Mouse (Mus musculus) layer of hippocampus, adult 9-10 months (tissue): ENCODE data around the gene Ifitm5.
"Not testable (repeated sequence)": the region's sequence is repeated elsewhere in the genome, so short reads cannot be mapped to it uniquely, and the experiment has no call there.

Experiments
- DNase-seq: peaks from one replicate; pipeline ENCODE4 v3.0.0; 2022; ENCODE audit warnings: low spot score

Gene Ifitm5

GRCm38 (mm10) chr7:140949824-140950530 lies at the start of gene Ifitm5:
TSS of gene Ifitm5 (minus strand) at chr7:140950291.
- DNase-seq: no peak

- no peak for DNase-seq
Measured at GRCm38 (mm10) chr7:140998853-140999700, 49.0 kb upstream of the Ifitm5 start.

GRCm38 (mm10) chr7:140997817-140998216 lies 47.7 kb upstream of the Ifitm5 start:
- no peak for DNase-seq

- DNase-seq: no peak
Measured at GRCm38 (mm10) chr7:140991117-140991689, 41.1 kb upstream of the Ifitm5 start.

DNA sequence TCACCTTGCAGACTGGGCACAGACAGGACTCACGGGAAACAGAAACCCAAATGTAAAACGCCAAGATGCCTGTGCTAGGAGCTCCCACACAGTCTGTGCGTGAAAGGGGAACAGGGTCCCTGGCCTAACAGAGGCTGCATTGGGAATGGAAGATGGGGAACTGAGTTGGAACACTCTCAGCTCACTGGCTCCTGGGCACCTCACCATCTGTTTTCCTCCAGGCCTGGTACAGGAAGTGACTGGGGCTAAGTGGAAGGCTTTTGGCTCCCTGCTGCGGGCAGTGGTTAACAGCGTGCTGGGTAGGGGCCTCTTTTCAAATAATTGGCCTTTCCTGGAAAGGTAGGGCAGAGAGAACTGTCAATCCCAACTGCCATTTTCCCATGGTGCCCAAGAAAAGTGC lies 40.5 kb upstream of the Ifitm5 start:
- no peak for DNase-seq

DNA sequence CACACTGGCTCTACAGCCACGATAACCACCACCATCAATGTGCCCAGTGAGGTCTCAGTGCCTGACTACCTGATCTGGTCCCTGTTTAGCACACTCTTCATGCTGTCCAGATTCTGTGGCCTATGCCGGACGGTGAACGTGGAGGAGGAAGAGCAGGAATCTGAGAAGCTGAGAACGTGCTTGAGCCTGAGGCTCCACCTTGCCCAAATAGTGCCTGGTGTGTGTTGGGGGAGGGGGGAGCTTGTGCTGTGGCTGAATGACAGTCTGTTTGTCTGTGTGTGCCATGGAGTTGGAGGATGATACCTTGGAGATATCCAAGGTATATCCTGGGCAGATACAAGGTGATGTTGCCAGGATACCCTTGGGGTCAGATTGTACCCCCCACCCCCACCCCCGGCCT lies 40.1 kb upstream of the Ifitm5 start:
- no peak for DNase-seq

- no peak for DNase-seq
Measured at GRCm38 (mm10) chr7:140989022-140989421, 38.9 kb upstream of the Ifitm5 start.

- no peak for DNase-seq
Measured at GRCm38 (mm10) chr7:140987182-140988138, 37.4 kb upstream of the Ifitm5 start.

DNA sequence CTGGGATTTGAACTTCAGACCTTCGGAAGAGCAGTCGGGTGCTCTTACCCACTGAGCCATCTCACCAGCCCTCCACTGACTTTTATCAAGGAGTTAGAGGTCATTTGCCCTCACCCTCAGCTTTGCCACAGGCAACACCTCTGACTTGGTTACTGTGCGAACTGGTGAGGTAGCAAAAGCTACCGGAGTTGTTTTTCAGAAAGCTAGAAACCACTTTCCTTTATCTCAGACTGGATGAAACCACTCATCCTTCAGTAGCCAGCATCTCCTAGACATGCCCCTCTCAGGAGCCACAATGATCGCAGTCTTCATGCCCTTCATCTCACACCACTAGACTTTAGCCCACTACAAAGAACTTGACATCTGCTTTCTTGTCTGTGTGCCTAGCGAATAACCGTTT lies 32.9 kb upstream of the Ifitm5 start:
- DNase-seq: no peak

- DNase-seq: no peak
Measured at GRCm38 (mm10) chr7:140981704-140982103, 31.6 kb upstream of the Ifitm5 start.

GRCm38 (mm10) chr7:140976720-140977119 lies 26.6 kb upstream of the Ifitm5 start:
- not testable (repeated sequence) for DNase-seq

GRCm38 (mm10) chr7:140975465-140975864 lies 25.4 kb upstream of the Ifitm5 start:
- no peak for DNase-seq

GRCm38 (mm10) chr7:140974940-140975339 lies 24.8 kb upstream of the Ifitm5 start:
- DNase-seq: no peak

DNA sequence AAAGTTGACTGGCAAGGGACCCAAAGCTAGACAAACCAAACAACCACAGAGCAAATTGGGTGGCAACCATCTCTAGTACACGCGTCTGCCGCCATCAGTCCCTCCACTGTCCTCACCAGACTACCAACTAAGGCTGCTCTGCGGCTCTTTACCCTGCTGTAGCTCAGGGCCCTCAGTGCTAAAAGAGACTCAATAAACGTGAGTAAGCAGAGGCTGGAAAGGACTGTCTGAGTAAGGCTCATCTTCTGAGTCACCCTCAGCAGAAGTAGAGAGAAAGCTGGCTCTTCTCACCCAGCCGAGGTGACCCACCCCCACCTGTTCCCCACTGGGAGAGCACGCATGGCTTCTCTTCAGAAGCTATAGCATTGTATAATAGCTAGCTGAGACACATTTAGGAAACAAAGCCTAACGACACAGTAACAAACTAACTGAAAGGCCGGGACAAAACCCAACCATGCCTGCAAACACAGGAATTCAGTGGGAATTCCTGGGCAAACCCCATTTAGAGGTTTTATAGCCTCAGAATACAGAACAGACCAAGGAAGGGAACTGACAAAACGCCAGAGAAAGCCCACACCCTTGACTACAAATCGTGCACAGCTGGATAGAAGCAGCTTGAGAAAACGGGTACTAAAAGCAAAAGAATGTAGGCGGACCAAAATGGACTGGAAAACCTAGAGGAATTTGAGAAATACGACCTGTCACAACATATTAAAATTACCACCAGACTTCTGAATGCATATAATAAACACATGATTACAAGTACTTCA lies 23.5 kb upstream of the Ifitm5 start:
- no peak for DNase-seq

GRCm38 (mm10) chr7:140971479-140972171 lies 21.5 kb upstream of the Ifitm5 start:
- DNase-seq: no peak

GRCm38 (mm10) chr7:140970931-140971330 lies 20.8 kb upstream of the Ifitm5 start:
- no peak for DNase-seq

DNA sequence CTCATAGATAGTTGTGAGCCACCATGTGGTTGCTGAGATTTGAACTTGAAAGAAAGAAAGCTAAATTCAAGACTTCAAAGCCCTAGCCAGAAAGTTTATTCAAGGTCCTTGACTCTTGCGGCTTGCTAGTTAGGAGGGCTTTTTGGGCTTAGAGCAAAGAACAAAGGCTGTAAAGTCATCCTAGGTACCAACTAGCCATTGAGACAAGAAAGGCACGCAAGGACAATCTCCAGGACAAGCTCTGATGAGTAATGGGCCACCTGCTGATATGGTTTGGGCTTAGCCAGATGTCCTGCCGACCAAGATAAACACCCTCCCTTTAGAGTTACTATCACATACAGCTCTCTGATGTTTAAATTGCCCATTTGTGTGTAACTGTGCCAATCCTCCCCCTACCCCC lies 18.6 kb upstream of the Ifitm5 start:
- not testable (repeated sequence) for DNase-seq

DNA sequence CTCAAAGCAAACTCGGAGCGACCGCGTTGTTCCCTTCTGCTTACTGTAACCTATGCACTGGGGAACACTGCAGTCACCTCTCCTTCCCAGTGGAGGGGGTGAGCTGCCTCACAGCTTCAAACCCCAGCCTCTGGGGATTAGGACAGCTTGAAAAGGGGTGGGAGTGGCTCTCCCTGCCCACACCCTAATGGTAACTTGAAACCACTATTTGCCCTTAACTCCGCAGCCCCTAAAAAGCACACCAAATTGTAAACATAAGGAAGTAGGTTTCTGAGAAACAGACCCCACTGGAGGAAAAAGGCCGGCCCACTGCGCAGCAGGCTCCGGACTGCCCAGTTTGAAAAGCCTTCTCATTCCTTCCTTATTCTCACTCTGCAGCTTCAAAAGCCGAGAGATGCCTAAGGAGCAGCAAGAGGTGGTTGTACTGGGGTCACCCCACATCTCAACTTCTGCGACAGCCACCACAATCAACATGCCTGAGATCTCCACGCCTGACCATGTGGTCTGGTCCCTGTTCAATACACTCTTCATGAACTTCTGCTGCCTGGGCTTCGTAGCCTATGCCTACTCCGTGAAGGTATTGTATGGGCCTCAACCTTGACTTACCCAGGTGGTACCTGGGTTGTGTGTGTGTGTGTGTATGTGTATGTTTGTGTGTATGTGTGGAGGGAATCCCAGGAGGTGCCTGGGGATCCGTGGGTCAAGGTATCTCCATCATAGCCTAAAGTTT lies 17.9 kb upstream of the Ifitm5 start:
- DNase-seq: no peak

DNA sequence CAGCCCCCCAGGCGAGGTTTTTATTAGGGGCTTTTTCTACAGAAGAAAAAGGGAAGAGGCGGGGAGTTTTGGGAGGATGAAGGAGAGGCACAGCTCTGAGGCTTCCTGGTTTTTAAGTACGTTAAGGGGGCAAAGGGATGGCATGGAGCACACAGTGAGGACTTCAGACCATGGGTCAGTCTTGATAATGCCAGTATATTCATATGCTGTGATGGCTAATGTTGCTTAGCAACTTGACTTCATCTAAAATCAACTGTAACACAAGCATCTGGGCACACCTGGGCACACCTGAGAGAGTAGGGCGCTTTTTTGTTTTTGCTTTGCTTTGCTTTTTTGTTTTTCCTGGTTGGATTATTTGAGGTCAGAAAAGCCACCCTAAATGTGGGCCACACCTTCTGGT lies 16.8 kb upstream of the Ifitm5 start, which contains the start of gene Ifitm1:
Gene Ifitm1 (plus strand): TSS at position 301 of the 400 bp plus-strand sequence.
- no peak for DNase-seq

GRCm38 (mm10) chr7:140962733-140963132 lies 12.6 kb upstream of the Ifitm5 start:
- DNase-seq: no peak
